Mouse (Mus musculus): ENCODE results near the gene Gm30302. TPM values are rescaled to one million over a fixed set of nuclear protein-coding genes. Genes with fewer than 3 reads are reported as not detected.

Gm30302 gene
- polyA plus RNA-seq, 1 experiment, result not detected

- Histone ChIP-seq H3K27ac (replicated peaks; ENCODE audit: low read depth, low read length) (no peak overlapping the region), H3K4me3 (ENCODE audit: insufficient read depth, low read depth, low read length) (no peak overlapping the region)
Measured at GRCm38 (mm10) chr13:49766269-49766668, 32.5 kb downstream of the Gm30302 start.

GRCm38 (mm10) chr13:49765306-49765705 is 33.5 kb downstream of the Gm30302 start:
- H3K4me1 ChIP-seq (ENCODE audit: control insufficient read depth, insufficient read depth, insufficient read length, low read length), result no peaks in the 10 kb centered on the region
- H3K27ac ChIP-seq (replicated peaks; ENCODE audit: low read depth, low read length), result no peak overlapping the region
- H3K4me3 ChIP-seq (ENCODE audit: insufficient read depth, low read depth, low read length), result no peak overlapping the region

More at GRCm38 (mm10) chr13:49766269-49766668, 32.5 kb downstream of the Gm30302 start:
- H3K4me1 ChIP-seq (ENCODE audit: control insufficient read depth, insufficient read depth, insufficient read length, low read length), result no peaks in the 10 kb centered on the region

- H3K4me1 ChIP-seq (ENCODE audit: control insufficient read depth, insufficient read depth, insufficient read length, low read length), result no peaks in the 10 kb centered on the region
Measured at GRCm38 (mm10) chr13:49762208-49762607, 36.6 kb downstream of the Gm30302 start.

GRCm38 (mm10) chr13:49760675-49761074 is 38.1 kb downstream of the Gm30302 start:
- Histone ChIP-seq H3K27ac (replicated peaks; ENCODE audit: low read depth, low read length) (no peak overlapping the region), H3K4me1 (ENCODE audit: control insufficient read depth, insufficient read depth, insufficient read length, low read length) (no peaks in the 10 kb centered on the region), H3K4me3 (ENCODE audit: insufficient read depth, low read depth, low read length) (no peak overlapping the region)

More at GRCm38 (mm10) chr13:49762208-49762607, 36.6 kb downstream of the Gm30302 start:
- no peak overlapping the region for H3K27ac ChIP-seq (replicated peaks; ENCODE audit: low read depth, low read length)
- no peak overlapping the region for H3K4me3 ChIP-seq (ENCODE audit: insufficient read depth, low read depth, low read length)

GRCm38 (mm10) chr13:49757966-49758365 is 40.8 kb downstream of the Gm30302 start:
- H3K27ac ChIP-seq (replicated peaks; ENCODE audit: low read depth, low read length), result no peak overlapping the region
- no peak overlapping the region for H3K4me3 ChIP-seq (ENCODE audit: insufficient read depth, low read depth, low read length)
- H3K4me1 ChIP-seq (ENCODE audit: control insufficient read depth, insufficient read depth, insufficient read length, low read length), result no peaks in the 10 kb centered on the region

GRCm38 (mm10) chr13:49756591-49756990 is 42.2 kb downstream of the Gm30302 start:
- Histone ChIP-seq H3K4me1 (ENCODE audit: control insufficient read depth, insufficient read depth, insufficient read length, low read length) (no peaks in the 10 kb centered on the region), H3K27ac (replicated peaks; ENCODE audit: low read depth, low read length) (no peak overlapping the region), H3K4me3 (ENCODE audit: insufficient read depth, low read depth, low read length) (no peak overlapping the region)

GRCm38 (mm10) chr13:49741285-49742040 is 57.3 kb downstream of the Gm30302 start:
- Histone ChIP-seq H3K4me3 (ENCODE audit: insufficient read depth, low read depth, low read length) (no peak overlapping the region), H3K4me1 (ENCODE audit: control insufficient read depth, insufficient read depth, insufficient read length, low read length) (no peaks in the 10 kb centered on the region), H3K27ac (replicated peaks; ENCODE audit: low read depth, low read length) (no peak overlapping the region)

GRCm38 (mm10) chr13:49738011-49738410 is 60.8 kb downstream of the Gm30302 start:
- Histone ChIP-seq H3K27ac (replicated peaks; ENCODE audit: low read depth, low read length) (no peak overlapping the region), H3K4me3 (ENCODE audit: insufficient read depth, low read depth, low read length) (no peak overlapping the region), H3K4me1 (ENCODE audit: control insufficient read depth, insufficient read depth, insufficient read length, low read length) (no peaks in the 10 kb centered on the region)

GRCm38 (mm10) chr13:49736430-49736829 is 62.4 kb downstream of the Gm30302 start:
- Histone ChIP-seq H3K4me1 (ENCODE audit: control insufficient read depth, insufficient read depth, insufficient read length, low read length) (no peaks in the 10 kb centered on the region), H3K27ac (replicated peaks; ENCODE audit: low read depth, low read length) (no peak overlapping the region), H3K4me3 (ENCODE audit: insufficient read depth, low read depth, low read length) (no peak overlapping the region)

Other genes with a start within 250 kb of the Gm30302 start
- 0.96 and 1.1 TPM in 2 replicates for gene Omd, start 216.5 kb downstream of the Gm30302 start, polyA plus RNA-seq (2012; ENCODE audit: insufficient read depth, insufficient read length, missing spikeins)
- 33.2 and 49.8 TPM in 2 replicates for gene Ogn, start 191.0 kb downstream of the Gm30302 start, polyA plus RNA-seq (2012; ENCODE audit: insufficient read depth, insufficient read length, missing spikeins)
- 1.5 TPM in 1 of 2 replicates, not detected in the other for gene Cenpp, start 146.2 kb downstream of the Gm30302 start, polyA plus RNA-seq (2012; ENCODE audit: insufficient read depth, insufficient read length, missing spikeins)
- 7.8 and 10.3 TPM in 2 replicates for gene Nol8, start 145.9 kb downstream of the Gm30302 start, polyA plus RNA-seq (2012; ENCODE audit: insufficient read depth, insufficient read length, missing spikeins)
- 14.9 and 15.5 TPM in 2 replicates for gene Iars, start 116.9 kb downstream of the Gm30302 start, polyA plus RNA-seq (2012; ENCODE audit: insufficient read depth, insufficient read length, missing spikeins)